Mouse (Mus musculus) MEL (cell line): ENCODE results near the gene Tenm3. TPM values are rescaled to one million over a fixed set of nuclear protein-coding genes. Genes with fewer than 3 reads are reported as not detected.

ENCODE experiments used
- DNase-seq: peaks from one replicate; pipeline ENCODE4 v3.0.0; 2011; ENCODE audit warnings: low read depth, low spot score
- H3K27ac ChIP-seq: 2 replicates; pipeline ENCODE4 v1.5.1; 2012; ENCODE audit warnings: low read depth, mild to moderate bottlenecking, control low read depth, low read length, moderate library complexity; ENCODE audit not compliant: control insufficient read depth
- H3K27me3 ChIP-seq, 2 experiments: fragments of 150-350 bp in 1 of 2; sonication (generic) in 1 of 2; 2 replicates each; pipeline ENCODE4 v1.6.1; 2012; ENCODE audit warnings: low read length in 2 of 2, mild to moderate bottlenecking in 2 of 2, improper control_type of control experiment in 1 of 2, moderate library complexity in 1 of 2; ENCODE audit not compliant: insufficient read depth in 2 of 2, control insufficient read depth in 1 of 2
- H3K36me3 ChIP-seq, 2 experiments: 2 replicates each; pipeline ENCODE4 v1.6.1; 2012 to 2014; ENCODE audit warnings: low read length in 2 of 2, improper control_type of control experiment in 1 of 2, inconsistent platforms in 1 of 2, mild to moderate bottlenecking in 1 of 2; ENCODE audit not compliant: insufficient read depth in 2 of 2, control insufficient read depth in 1 of 2
- H3K4me1 ChIP-seq, 2 experiments: fragments of 150-350 bp in 1 of 2; sonication (generic) in 1 of 2; 2 replicates each; pipeline ENCODE4 v1.6.1; 2012; ENCODE audit warnings: low read length in 2 of 2, improper control_type of control experiment in 1 of 2, mild to moderate bottlenecking in 1 of 2; ENCODE audit not compliant: insufficient read depth in 2 of 2, control insufficient read depth in 1 of 2
- H3K4me3 ChIP-seq, 2 experiments: fragments of 150-350 bp in 1 of 2; sonication (generic) in 1 of 2; 2 replicates each; pipeline ENCODE4 v1.5.1; 2012; ENCODE audit warnings: low read depth in 2 of 2, low read length in 2 of 2, mild to moderate bottlenecking in 2 of 2, moderate library complexity in 2 of 2, control low read depth in 1 of 2, improper control_type of control experiment in 1 of 2; ENCODE audit not compliant: control insufficient read depth in 1 of 2, insufficient read depth in 1 of 2
- H3K79me2 ChIP-seq: 2 replicates; pipeline ENCODE4 v1.6.1; 2012; ENCODE audit warnings: mild to moderate bottlenecking, low read length, moderate library complexity; ENCODE audit not compliant: control insufficient read depth, poor library complexity, insufficient read depth
- H3K9ac ChIP-seq: 2 replicates; pipeline ENCODE4 v1.6.1; 2012; ENCODE audit warnings: low read depth, mild to moderate bottlenecking, control low read depth, low read length, moderate library complexity; ENCODE audit not compliant: control insufficient read depth, poor library complexity, severe bottlenecking
- H3K9me3 ChIP-seq: fragments of 150-350 bp; sonication (generic); replicated peaks from 2 replicates; pipeline ENCODE4 v1.6.1; 2012; ENCODE audit warnings: mild to moderate bottlenecking, low read length, improper control_type of control experiment, moderate library complexity; ENCODE audit not compliant: insufficient read depth
- CHD1 ChIP-seq: IDR thresholded peaks from 2 replicates; pipeline ENCODE4 v1.6.1; 2012; ENCODE audit warnings: low read depth, mild to moderate bottlenecking, inconsistent platforms, low read length, improper control_type of control experiment
- CTCF ChIP-seq, 3 experiments: IDR thresholded peaks in 2 of 3; conservative IDR thresholded peaks in 1 of 3; 2 replicates each; pipeline ENCODE4 v1.5.1; 2011 to 2012; ENCODE audit warnings: low read length in 3 of 3, low read depth in 2 of 3, mild to moderate bottlenecking in 2 of 3, improper control_type of control experiment in 1 of 3, inconsistent platforms in 1 of 3, mixed read lengths in 1 of 3, moderate library complexity in 1 of 3; ENCODE audit not compliant: control insufficient read depth in 1 of 3, insufficient read depth in 1 of 3, poor library complexity in 1 of 3, severe bottlenecking in 1 of 3
- ETS1 ChIP-seq: IDR thresholded peaks from 2 replicates; pipeline ENCODE4 v1.6.1; 2012; ENCODE audit warnings: low read depth, mild to moderate bottlenecking, inconsistent platforms, low read length, improper control_type of control experiment, moderate library complexity
- GABPA ChIP-seq: IDR thresholded peaks from 2 replicates; pipeline ENCODE4 v1.6.1; 2012; ENCODE audit warnings: low read depth, mild to moderate bottlenecking, inconsistent platforms, low read length, improper control_type of control experiment, moderate library complexity
- HCFC1 ChIP-seq: IDR thresholded peaks from 2 replicates; pipeline ENCODE4 v1.6.1; 2012; ENCODE audit warnings: low read depth, mild to moderate bottlenecking, inconsistent platforms, low read length, improper control_type of control experiment, moderate library complexity
- JUND ChIP-seq: IDR thresholded peaks from 2 replicates; pipeline ENCODE4 v1.6.1; 2011; ENCODE audit warnings: low read depth, mild to moderate bottlenecking, improper control_type of control experiment, low read length
- MAZ ChIP-seq: IDR thresholded peaks from 2 replicates; pipeline ENCODE4 v1.6.1; 2012; ENCODE audit warnings: low read depth, mild to moderate bottlenecking, inconsistent platforms, low read length, improper control_type of control experiment
- MXI1 ChIP-seq: IDR thresholded peaks from 2 replicates; pipeline ENCODE4 v1.6.1; 2011; ENCODE audit warnings: mild to moderate bottlenecking, low read depth, low read length, improper control_type of control experiment
- MYC ChIP-seq: IDR thresholded peaks from 2 replicates; pipeline ENCODE4 v1.6.1; 2011; ENCODE audit warnings: low read depth, mild to moderate bottlenecking, low read length, improper control_type of control experiment, moderate library complexity
- NELFE ChIP-seq: IDR thresholded peaks from 2 replicates; pipeline ENCODE4 v1.6.1; 2011; ENCODE audit warnings: low read depth, low read length, improper control_type of control experiment
- NRF1 ChIP-seq: IDR thresholded peaks from 2 replicates; pipeline ENCODE4 v1.6.1; 2014; ENCODE audit warnings: low read depth, mild to moderate bottlenecking, inconsistent platforms, low read length, improper control_type of control experiment, moderate library complexity; ENCODE audit not compliant: poor library complexity, insufficient read depth, severe bottlenecking
- POLR2AphosphoS2 ChIP-seq: IDR thresholded peaks from 2 replicates; pipeline ENCODE4 v1.6.1; 2011; ENCODE audit warnings: low read length, improper control_type of control experiment
- RAD21 ChIP-seq: IDR thresholded peaks from 2 replicates; pipeline ENCODE4 v1.6.1; 2011; ENCODE audit warnings: mild to moderate bottlenecking, low read depth, low read length, improper control_type of control experiment
- RCOR1 ChIP-seq: IDR thresholded peaks from 2 replicates; pipeline ENCODE4 v1.6.1; 2012; ENCODE audit warnings: low read depth, mild to moderate bottlenecking, inconsistent platforms, low read length, improper control_type of control experiment
- SIN3A ChIP-seq: IDR thresholded peaks from 2 replicates; pipeline ENCODE4 v1.6.1; 2012; ENCODE audit warnings: low read length, improper control_type of control experiment, inconsistent platforms
- SMC3 ChIP-seq: IDR thresholded peaks from 2 replicates; pipeline ENCODE4 v1.6.1; 2011; ENCODE audit warnings: low read depth, low read length, improper control_type of control experiment
- TBP ChIP-seq: IDR thresholded peaks from 2 replicates; pipeline ENCODE4 v1.8.0; 2011; ENCODE audit warnings: low read depth, low read length, improper control_type of control experiment
- TCF12 ChIP-seq: IDR thresholded peaks from 2 replicates; pipeline ENCODE4 v1.6.1; 2014; ENCODE audit warnings: low read depth, mild to moderate bottlenecking, inconsistent platforms, low read length, improper control_type of control experiment, moderate library complexity
- UBTF ChIP-seq: IDR thresholded peaks from 2 replicates; pipeline ENCODE4 v1.6.1; 2012; ENCODE audit warnings: low read depth, mild to moderate bottlenecking, inconsistent platforms, low read length, improper control_type of control experiment, moderate library complexity, borderline replicate concordance; ENCODE audit not compliant: insufficient read depth
- USF1 ChIP-seq: IDR thresholded peaks from 2 replicates; pipeline ENCODE4 v1.6.1; 2014; ENCODE audit warnings: low read depth, mild to moderate bottlenecking, inconsistent platforms, low read length, improper control_type of control experiment, moderate library complexity
- ZC3H11A ChIP-seq: IDR thresholded peaks from 2 replicates; pipeline ENCODE4 v1.6.1; 2012; ENCODE audit warnings: low read depth, mild to moderate bottlenecking, inconsistent platforms, low read length, improper control_type of control experiment
- ZKSCAN1 ChIP-seq: IDR thresholded peaks from 2 replicates; pipeline ENCODE4 v1.6.1; 2012; ENCODE audit warnings: low read depth, mild to moderate bottlenecking, inconsistent platforms, low read length, improper control_type of control experiment, moderate library complexity
- ZMIZ1 ChIP-seq: IDR thresholded peaks from 2 replicates; pipeline ENCODE4 v1.6.1; 2012; ENCODE audit warnings: low read depth, mild to moderate bottlenecking, inconsistent platforms, low read length, improper control_type of control experiment, moderate library complexity
- ZNF384 ChIP-seq: IDR thresholded peaks from 2 replicates; pipeline ENCODE4 v1.6.1; 2012; ENCODE audit warnings: low read depth, mild to moderate bottlenecking, inconsistent platforms, low read length, improper control_type of control experiment
- polyA plus RNA-seq, 2 experiments: library from polyadenylated mRNA; stranded (reverse) in 1 of 2; unstranded in 1 of 2; fragments of >175 nt in 1 of 2; fragments of >200 nt in 1 of 2; gene quantifications; 2 replicates each; pipeline versions ENCODE4 v1.2.1 to v1.2.4; 2012; ENCODE audit warnings: low replicate concordance in 2 of 2, low read depth in 1 of 2; ENCODE audit not compliant: insufficient read length in 2 of 2, insufficient read depth in 1 of 2, missing spikeins in 1 of 2
- total RNA-seq: library from RNA; depleted of rRNA; stranded (reverse); fragments of 300-350 nt; gene quantifications from 2 replicates; pipeline ENCODE4 v1.2.3, GENCODE M21; 2012

Tenm3 gene
- total and polyA plus RNA-seq, 3 experiments, result not detected

DNA sequence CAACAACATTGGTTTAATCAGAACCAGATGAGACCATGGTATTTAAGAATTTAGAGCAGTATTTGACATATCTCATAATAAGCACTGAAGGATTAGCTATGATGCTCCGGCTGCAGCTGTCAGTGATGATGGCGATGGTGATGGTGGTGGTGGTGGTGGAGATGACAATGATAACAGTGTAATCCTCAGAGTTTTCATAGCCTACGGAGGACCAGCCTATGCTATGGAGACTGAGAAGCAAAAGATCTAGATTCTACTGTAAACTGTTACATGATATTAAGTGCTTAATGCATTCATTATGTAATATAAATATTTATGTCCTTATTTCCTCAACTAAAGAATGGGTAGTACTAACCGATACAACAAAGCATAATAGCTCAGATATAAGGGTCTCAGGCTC, 40.5 kb upstream of the Tenm3 start:
- H3K27me3 ChIP-seq, result no peaks in the 10 kb centered on the region
- no peak for DNase-seq
- no peaks in the 10 kb centered on the region for H3K79me2 ChIP-seq
- TF ChIP-seq JUND (no peak), MXI1 (no peak), RCOR1 (no peak), CTCF (IDR thresholded peaks at IDR 0.05 in 2 of 3, conservative IDR thresholded peaks at IDR 0.05 in 1 of 3; ENCODE audit: control insufficient read depth in 1 of 3, insufficient read depth in 1 of 3, low read depth in 2 of 3, low read length in 3 of 3, poor library complexity in 1 of 3, severe bottlenecking in 1 of 3) (no peak), HCFC1 (no peak), ZNF384 (no peak), USF1 (no peak), NELFE (no peak), TBP (no peak), POLR2AphosphoS2 (no peak), SIN3A (no peak), CHD1 (no peak), SMC3 (no peak), ZC3H11A (no peak), RAD21 (no peak)
- H3K9me3 ChIP-seq, result no peaks in the 10 kb centered on the region
- H3K4me1 ChIP-seq, result no peaks in the 10 kb centered on the region
- no peak overlapping the region for H3K27ac ChIP-seq
- no peak overlapping the region for H3K9ac ChIP-seq
- no peak overlapping the region for H3K4me3 ChIP-seq
- no peaks in the 10 kb centered on the region for H3K36me3 ChIP-seq

GRCm38 (mm10) chr8:48880585-48880984, 36.8 kb upstream of the Tenm3 start:
- H3K4me3 ChIP-seq, result no peak overlapping the region
- H3K79me2 ChIP-seq, result no peaks in the 10 kb centered on the region
- H3K36me3 ChIP-seq, result no peaks in the 10 kb centered on the region
- no peaks in the 10 kb centered on the region for H3K27me3 ChIP-seq
- no peak overlapping the region for H3K27ac ChIP-seq
- DNase-seq, result no peak
- H3K9ac ChIP-seq, result no peak overlapping the region
- no peaks in the 10 kb centered on the region for H3K4me1 ChIP-seq
- TF ChIP-seq UBTF (no peak), MXI1 (no peak), HCFC1 (no peak), RAD21 (no peak), NELFE (no peak), RCOR1 (no peak), SIN3A (no peak), ZMIZ1 (no peak), GABPA (no peak), ZKSCAN1 (no peak), USF1 (no peak), SMC3 (no peak), CHD1 (no peak), ETS1 (no peak), NRF1 (no peak), TCF12 (no peak), MAZ (no peak), MYC (no peak)
- no peaks in the 10 kb centered on the region for H3K9me3 ChIP-seq
